Mouse (Mus musculus) heart, adult 2 months (tissue): ENCODE results near the gene Zfp523.

Experiments
- CTCF ChIP-seq: fragments of 200-600 bp; IDR thresholded peaks from 2 replicates; pipeline ENCODE4 v1.8.1; 2022; ENCODE audit warnings: antibody characterized with exemption, mild to moderate bottlenecking, moderate library complexity
- POLR2A ChIP-seq: fragments of 200-500 bp; IDR thresholded peaks from 2 replicates; pipeline ENCODE4 v1.6.1; 2011; ENCODE audit warnings: mild to moderate bottlenecking, low read depth, low read length, control low read depth; ENCODE audit not compliant: insufficient read depth

DNA sequence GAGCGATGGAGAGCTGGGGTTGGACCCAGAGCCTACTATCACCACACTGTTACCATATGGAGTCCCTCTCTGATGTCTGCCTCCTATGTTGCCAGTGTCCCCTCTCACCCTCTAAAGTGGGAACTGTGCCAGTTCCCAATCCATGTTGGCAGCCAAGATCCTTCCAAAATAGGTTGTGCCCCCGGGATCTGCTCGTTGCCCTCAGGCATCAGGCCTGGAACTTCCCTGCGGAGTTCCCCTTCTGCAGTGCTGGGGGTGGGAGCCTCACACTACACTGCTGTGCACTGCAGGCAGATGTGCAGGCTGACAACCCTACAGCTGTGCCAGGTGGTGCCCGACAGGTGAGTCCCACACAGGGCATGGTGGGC is 75.3 kb downstream of the Zfp523 start:
- TF ChIP-seq POLR2A, result no peak
- TF ChIP-seq CTCF, result no peak
